Mouse (Mus musculus): ENCODE results near the gene Chaf1a. TPM values are rescaled to one million over a fixed set of nuclear protein-coding genes. Genes with fewer than 3 reads are reported as not detected.

The Chaf1a gene
- total RNA-seq, 2 experiments from 2014 or later, result 13.4 to 14.0 TPM

GRCm38 (mm10) chr17:56018347-56019131 lies 21.7 kb upstream of the Chaf1a start:
- DNase-seq (ENCODE audit: low spot score in 2 of 2), result no peak

- no peak for DNase-seq (ENCODE audit: low spot score in 2 of 2)
Measured at GRCm38 (mm10) chr17:56020400-56021084, 19.7 kb upstream of the Chaf1a start.

GRCm38 (mm10) chr17:56021161-56021910 lies 18.9 kb upstream of the Chaf1a start:
- no peak for DNase-seq (ENCODE audit: low spot score in 2 of 2)

- DNase-seq (ENCODE audit: low spot score in 2 of 2), result no peak
Measured at GRCm38 (mm10) chr17:56022131-56022988, 17.9 kb upstream of the Chaf1a start.

GRCm38 (mm10) chr17:56022989-56023290 lies 17.3 kb upstream of the Chaf1a start:
- no peak for DNase-seq (ENCODE audit: low spot score in 2 of 2)

DNA sequence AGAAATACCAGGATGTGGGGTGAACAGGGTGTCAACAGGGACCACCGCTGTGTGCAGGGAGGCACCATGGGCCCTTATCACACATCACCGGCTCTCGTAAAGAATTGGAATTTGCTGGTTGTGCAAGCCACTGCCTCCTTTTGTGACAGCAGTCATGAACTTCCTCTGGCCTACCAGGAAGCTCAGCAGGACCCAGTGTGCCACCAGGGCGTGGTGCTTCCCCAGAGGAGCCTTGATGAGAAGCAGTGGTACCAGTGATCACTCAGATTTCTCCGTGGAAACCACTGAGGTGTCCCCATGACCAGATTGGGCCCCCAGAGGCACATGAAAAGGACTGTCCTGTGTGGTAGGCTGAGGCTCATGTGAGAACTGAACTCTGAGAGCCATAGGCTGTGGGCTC lies 16.9 kb upstream of the Chaf1a start:
- no peak for DNase-seq (ENCODE audit: low spot score in 2 of 2)

DNA sequence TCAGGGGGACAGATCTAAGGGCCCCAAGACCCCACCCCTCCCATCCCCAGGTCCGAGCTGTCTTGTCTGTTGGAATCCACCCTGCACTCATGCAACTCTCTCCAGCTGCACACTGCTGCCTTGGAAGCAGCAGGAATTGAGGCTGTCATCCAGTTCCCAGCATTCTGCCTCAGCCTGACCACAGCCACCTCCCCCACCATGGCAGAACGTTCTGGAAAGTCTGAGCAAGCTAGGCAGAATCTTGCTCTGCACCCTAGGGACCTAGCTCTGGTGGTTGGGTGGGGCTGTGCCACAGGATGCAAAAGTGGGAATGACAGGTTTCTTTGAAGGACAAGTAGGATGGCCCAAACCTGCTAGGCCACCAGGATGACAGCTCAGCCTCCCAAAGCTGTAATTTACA lies 15.8 kb upstream of the Chaf1a start:
- DNase-seq (ENCODE audit: low spot score in 2 of 2), result no peak

DNA sequence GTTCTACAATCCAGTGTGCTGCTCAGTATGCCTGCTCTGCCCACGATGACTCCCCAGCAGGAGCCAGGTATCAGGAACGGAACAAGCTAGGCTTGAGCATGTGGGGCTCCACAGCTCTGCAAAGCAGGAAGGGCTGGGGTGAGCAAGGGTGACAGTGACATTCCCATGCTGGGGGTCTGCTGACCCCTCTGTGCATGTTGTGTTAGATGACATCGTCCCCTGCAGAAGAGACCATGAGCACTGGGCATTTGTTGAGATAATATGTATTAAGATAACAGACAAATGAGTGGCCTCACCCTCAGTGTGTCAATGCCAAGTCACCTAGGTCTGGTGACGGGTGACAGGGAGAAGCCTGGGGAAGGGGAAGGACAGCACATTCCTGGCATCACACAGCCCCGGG lies 15.3 kb upstream of the Chaf1a start:
- DNase-seq (ENCODE audit: low spot score in 2 of 2), result no peak

DNA sequence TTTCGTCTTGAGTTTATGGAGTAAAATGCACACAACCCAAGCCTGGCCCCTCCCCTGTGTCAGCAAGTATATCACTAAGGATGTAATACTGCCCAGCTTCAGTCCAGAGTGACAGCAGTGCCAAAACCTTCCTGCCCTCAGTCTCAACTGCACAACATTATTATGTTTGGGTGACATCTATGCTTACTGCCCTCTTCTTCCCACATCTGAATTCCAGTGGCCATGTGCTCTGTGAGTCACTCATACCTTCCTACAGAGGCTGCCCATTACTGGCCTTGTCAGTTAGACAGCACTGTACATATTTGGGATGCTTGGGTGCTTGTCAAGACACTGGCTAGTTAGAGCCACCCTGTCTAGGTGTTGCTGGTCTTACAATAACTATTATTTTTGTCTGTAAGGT lies 13.9 kb upstream of the Chaf1a start:
- DNase-seq (ENCODE audit: low spot score in 2 of 2), result no peak

DNA sequence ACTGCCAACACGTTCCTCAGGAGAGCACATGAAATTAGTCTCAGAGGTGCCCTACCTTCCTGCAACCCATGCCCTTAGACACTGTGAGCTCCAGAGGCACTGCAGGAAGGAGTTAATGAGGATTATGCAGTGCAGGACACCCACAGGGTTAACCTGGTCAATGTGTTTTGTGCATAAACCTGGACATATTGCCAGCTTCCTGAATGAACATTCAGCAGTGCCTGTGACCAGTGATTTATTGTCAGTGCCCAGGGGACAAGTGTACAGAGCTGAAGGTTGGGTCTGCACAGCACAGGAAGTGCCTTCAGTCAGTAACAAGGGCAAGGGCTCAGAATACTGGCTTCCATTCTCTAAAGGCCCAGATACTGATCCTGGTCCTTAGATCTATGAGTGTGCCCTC lies 13.4 kb upstream of the Chaf1a start:
- no peak for DNase-seq (ENCODE audit: low spot score in 2 of 2)

DNA sequence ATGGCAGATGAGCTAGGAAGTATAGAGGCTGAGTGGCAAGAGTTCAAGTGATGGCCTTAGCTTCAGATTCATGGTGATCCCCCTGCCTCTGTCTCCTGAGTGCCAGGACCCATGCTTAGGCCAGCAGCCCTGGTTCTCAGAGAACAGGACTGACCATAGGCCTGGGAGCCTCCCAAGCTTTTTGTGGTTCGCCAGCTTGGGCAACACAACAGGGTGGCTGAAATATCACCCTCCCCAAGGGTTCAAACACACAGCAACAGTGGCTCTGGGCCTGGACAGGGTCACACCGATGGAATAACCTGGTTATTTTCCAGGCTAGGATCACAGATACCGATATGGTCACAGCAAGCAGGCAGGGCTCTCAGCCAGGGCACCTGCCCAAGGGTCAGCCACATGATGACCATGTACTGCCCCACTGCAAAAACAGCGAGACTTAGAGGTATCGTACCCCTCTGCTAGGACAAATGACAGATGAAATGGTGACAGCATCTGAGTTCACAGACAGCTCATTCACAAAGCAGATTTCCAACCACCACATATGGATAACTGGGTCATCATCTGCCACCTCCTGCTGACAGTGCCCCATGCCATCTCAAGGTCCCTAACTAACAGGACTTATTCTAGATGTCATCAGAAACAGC lies 12.3 kb upstream of the Chaf1a start:
- no peak for DNase-seq (ENCODE audit: low spot score in 2 of 2)

- no peak for DNase-seq (ENCODE audit: low spot score in 2 of 2)
Measured at GRCm38 (mm10) chr17:56030238-56030870, 9.9 kb upstream of the Chaf1a start.

- no peak for DNase-seq (ENCODE audit: low spot score in 2 of 2)
Measured at GRCm38 (mm10) chr17:56030919-56031318, 9.3 kb upstream of the Chaf1a start.

- no peak for DNase-seq (ENCODE audit: low spot score in 2 of 2)
Measured at GRCm38 (mm10) chr17:56031431-56031830, 8.8 kb upstream of the Chaf1a start.

DNA sequence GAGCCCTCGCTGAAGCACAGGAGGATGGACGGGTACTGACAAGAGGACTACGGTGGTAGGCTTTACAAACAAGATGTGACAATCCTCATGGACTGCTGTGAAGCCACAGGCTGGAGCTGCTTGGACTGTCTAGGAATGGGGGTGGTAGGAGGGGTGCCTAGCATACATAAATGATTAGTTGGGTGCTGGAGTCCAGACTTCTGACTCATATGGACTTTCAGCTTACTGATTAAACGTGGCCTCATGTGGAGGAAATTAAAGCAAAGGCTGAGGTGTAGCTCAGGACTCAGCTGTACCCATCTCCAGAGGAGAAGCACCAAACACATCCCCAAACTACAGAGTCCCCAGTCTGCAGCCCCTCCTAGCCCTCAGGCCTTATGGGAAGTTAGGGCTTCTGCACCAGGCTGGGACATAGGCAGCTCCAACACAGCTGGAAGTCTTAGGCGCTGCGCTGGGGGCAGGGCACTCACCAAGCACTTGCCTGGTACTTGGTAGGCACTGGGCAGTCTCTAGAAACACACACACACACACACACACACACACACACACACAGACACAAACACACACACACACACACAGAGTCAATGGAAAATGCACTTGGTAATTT lies 8.0 kb upstream of the Chaf1a start:
- no peak for DNase-seq (ENCODE audit: low spot score in 2 of 2)

- DNase-seq (ENCODE audit: low spot score in 2 of 2), result no peak
Measured at GRCm38 (mm10) chr17:56032831-56033230, 7.4 kb upstream of the Chaf1a start.

GRCm38 (mm10) chr17:56034040-56034725 lies 6.1 kb upstream of the Chaf1a start:
- DNase-seq (ENCODE audit: low spot score in 2 of 2), result peak in 1 of 2 experiments; percentile 55

GRCm38 (mm10) chr17:56034726-56035100 lies 5.5 kb upstream of the Chaf1a start:
- DNase-seq (ENCODE audit: low spot score in 2 of 2), result no peak

- no peak for DNase-seq (ENCODE audit: low spot score in 2 of 2)
Measured at GRCm38 (mm10) chr17:56035216-56035615, 5.0 kb upstream of the Chaf1a start.
